In the genomic region with DNA sequence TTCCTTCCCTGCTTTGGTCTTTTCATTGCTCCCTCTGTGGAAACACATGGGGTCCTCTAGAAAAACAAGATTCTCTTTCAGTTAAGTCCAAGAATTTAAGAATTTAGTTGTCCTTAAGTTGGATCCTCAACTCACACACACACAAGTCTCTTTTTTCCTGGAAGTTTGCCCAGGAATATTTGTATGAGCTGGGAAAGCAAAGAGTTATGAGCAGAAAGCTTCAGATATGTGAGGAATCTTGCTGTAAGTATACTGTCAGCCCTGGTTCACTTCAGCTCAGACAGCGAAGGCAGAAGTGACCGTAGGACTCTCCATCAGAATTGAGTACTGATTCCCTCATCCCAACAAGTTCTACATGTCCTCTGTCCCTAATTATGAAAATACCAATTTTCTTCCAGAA, we compare ENCODE assay signal across 16 mouse cellular contexts. TPM values are rescaled to one million over a fixed set of nuclear protein-coding genes. Genes with fewer than 3 reads are reported as not detected.
DNase-seq lines count a peak whose midpoint lies in the region; ATAC-seq lines count a peak whose summit lies in the region.
"Had no signal": no experiment of that assay in that cellular context is flagged by ENCODE, and none has a peak within 500 bp of the region (broad histone marks: within the 10 kb centered on the region; RNA-seq: fewer than 3 reads in every experiment).

No protein-coding gene starts in this region.

- peak; percentile 74 for DNase-seq in embryonic facial prominence, embryonic 14.5 days (ENCODE audit: low spot score)
- DNase-seq in embryonic facial prominence, embryonic 10.5 days (ENCODE audit: low spot score) = no peak
- peak; percentile 5 to 8 for DNase-seq in heart, postnatal 10 days
- no peak for DNase-seq in heart, embryonic 10.5 days (ENCODE audit: low spot score)
- peak; percentile 20 for DNase-seq in lung, postnatal 10 days
- no peak for DNase-seq in lung, postnatal 25 days (ENCODE audit: low spot score)
- no peak for DNase-seq in adrenal gland, postnatal 36 days
- DNase-seq: cerebellum, adult 9-10 months; embryo, embryonic 11 days; gastrocnemius, postnatal 36 days; liver, postnatal 0 days; right cerebral cortex, postnatal 14 days; thymus, postnatal 14 days had no signal

- no peaks in the 10 kb centered on the region for H3K4me1 ChIP-seq in embryonic facial prominence, embryonic 14.5 days (ENCODE audit: control insufficient read depth, insufficient read depth, low read length)
- H3K4me1 ChIP-seq in embryonic facial prominence, embryonic 10.5 days = peaks cover 5% of the 10 kb centered on the region
- H3K4me1 ChIP-seq in heart, embryonic 10.5 days = peaks cover 7% of the 10 kb centered on the region; the same call in 1 of the 2 replicates
- H3K4me1 ChIP-seq in liver, embryonic 12.5 days = peaks cover 10% of the 10 kb centered on the region
- H3K4me1 ChIP-seq: hindbrain, embryonic 15.5 days; midbrain, embryonic 13.5 days had no signal

- H3K9me3 ChIP-seq in embryonic facial prominence, embryonic 14.5 days (ENCODE audit: control insufficient read depth, low read length) = no peaks in the 10 kb centered on the region; the same call in 1 of the 2 replicates
- no peaks in the 10 kb centered on the region for H3K9me3 ChIP-seq in embryonic facial prominence, embryonic 10.5 days
- no peaks in the 10 kb centered on the region for H3K9me3 ChIP-seq in heart, embryonic 10.5 days
- H3K9me3 ChIP-seq in liver, embryonic 12.5 days (replicated peaks) = no peaks in the 10 kb centered on the region
- H3K9me3 ChIP-seq: hindbrain, embryonic 15.5 days; midbrain, embryonic 13.5 days had no signal

- no peaks in the 10 kb centered on the region for H3K36me3 ChIP-seq in embryonic facial prominence, embryonic 14.5 days (ENCODE audit: control insufficient read depth, insufficient read depth, low read length)
- no peaks in the 10 kb centered on the region for H3K36me3 ChIP-seq in embryonic facial prominence, embryonic 10.5 days (replicated peaks)
- no peaks in the 10 kb centered on the region for H3K36me3 ChIP-seq in heart, embryonic 10.5 days
- no peaks in the 10 kb centered on the region for H3K36me3 ChIP-seq in liver, embryonic 12.5 days
- H3K36me3 ChIP-seq: hindbrain, embryonic 15.5 days; midbrain, embryonic 13.5 days had no signal

- 0 out of 2 replicates have a peak overlapping the region, but pooled peaks have one; percentile 10 for H3K27ac ChIP-seq in embryonic facial prominence, embryonic 14.5 days (replicated peaks; ENCODE audit: low read depth, low read length)
- no peak overlapping the region for H3K27ac ChIP-seq in embryonic facial prominence, embryonic 10.5 days (replicated peaks)
- no peak overlapping the region; the same call in 1 of the 2 replicates for H3K27ac ChIP-seq in heart, embryonic 10.5 days
- no peak overlapping the region for H3K27ac ChIP-seq in liver, embryonic 12.5 days
- H3K27ac ChIP-seq: hindbrain, embryonic 15.5 days; midbrain, embryonic 13.5 days had no signal

- no peak overlapping the region for H3K4me3 ChIP-seq in embryonic facial prominence, embryonic 14.5 days (ENCODE audit: low read depth, low read length)
- no peak overlapping the region for H3K4me3 ChIP-seq in embryonic facial prominence, embryonic 10.5 days
- H3K4me3 ChIP-seq in heart, embryonic 10.5 days = no peak overlapping the region
- H3K4me3 ChIP-seq in liver, embryonic 12.5 days = no peak overlapping the region
- H3K4me3 ChIP-seq: hindbrain, embryonic 15.5 days; midbrain, embryonic 13.5 days had no signal

- no peak overlapping the region for H3K9ac ChIP-seq in embryonic facial prominence, embryonic 14.5 days (ENCODE audit: low read depth, low read length)
- H3K9ac ChIP-seq in liver, embryonic 12.5 days = no peak overlapping the region
- H3K9ac ChIP-seq: hindbrain, embryonic 15.5 days; liver, postnatal 0 days; midbrain, embryonic 13.5 days had no signal

- no peak overlapping the region for H3K4me2 ChIP-seq in embryonic facial prominence, embryonic 14.5 days (ENCODE audit: low read depth, low read length)
- H3K4me2 ChIP-seq in liver, embryonic 12.5 days = no peak overlapping the region
- H3K4me2 ChIP-seq: hindbrain, embryonic 15.5 days; midbrain, embryonic 13.5 days had no signal

- no peaks in the 10 kb centered on the region for H3K27me3 ChIP-seq in embryonic facial prominence, embryonic 14.5 days (replicated peaks; ENCODE audit: control insufficient read depth, insufficient read depth, low read length)
- H3K27me3 ChIP-seq in embryonic facial prominence, embryonic 10.5 days (replicated peaks; ENCODE audit: low read depth, poor library complexity, severe bottlenecking) = no peaks in the 10 kb centered on the region
- H3K27me3 ChIP-seq in heart, embryonic 10.5 days (ENCODE audit: insufficient read depth, poor library complexity, severe bottlenecking) = peaks cover 4% of the 10 kb centered on the region; the same call in 1 of the 2 replicates
- peaks cover 25% of the 10 kb centered on the region for H3K27me3 ChIP-seq in liver, embryonic 12.5 days (replicated peaks)
- H3K27me3 ChIP-seq: hindbrain, embryonic 15.5 days; midbrain, embryonic 13.5 days had no signal

- intact Hi-C loops in heart, postnatal 10 days (cut with DNase I) = no loop called here

- 66% methylated on average over 2 of the region's 2 CpGs for WGBS in embryonic facial prominence, embryonic 14.5 days
- WGBS in embryonic facial prominence, embryonic 10.5 days = 96% methylated on average over 2 of the region's 2 CpGs
- 66% methylated on average over 2 of the region's 2 CpGs for WGBS in heart, embryonic 10.5 days
- WGBS in liver, embryonic 12.5 days (ENCODE audit: insufficient replicate concordance) = 74% methylated on average over 2 of the region's 2 CpGs

- ATAC-seq in embryonic facial prominence, embryonic 14.5 days (ENCODE audit: low read depth) = no peak
- no peak for ATAC-seq in liver, embryonic 12.5 days
- ATAC-seq: liver, postnatal 0 days; midbrain, embryonic 13.5 days had no signal

RNA-seq across cellular contexts. Expression of gene Ipp, which starts 15.5 kb away (rescaled TPM):
- 3.7 and 4.2 TPM in 2 replicates for polyA plus RNA-seq in embryonic facial prominence, embryonic 14.5 days (2014; fragmentation: Nextera tagmentation; extraction: Ambion mirVana)
- 16.9 and 19.1 TPM in 2 replicates for polyA plus RNA-seq in embryonic facial prominence, embryonic 10.5 days (2016; fragmentation: Nextera tagmentation; extraction: Ambion mirVana)
- 10 to 100 TPM; 15.1 to 17.1 TPM for total RNA-seq in heart, postnatal 10 days (2021)
- 13.8 and 17.5 TPM in 2 replicates for polyA plus RNA-seq in heart, embryonic 10.5 days (2016; fragmentation: Nextera tagmentation; extraction: Ambion mirVana)
- total RNA-seq in adrenal gland, postnatal 36 days (2021) = 10 to 100 TPM; 14.0 to 19.6 TPM
- polyA plus RNA-seq in liver, embryonic 12.5 days (2016; fragmentation: Nextera tagmentation; extraction: Ambion mirVana) = 17.8 and 18.0 TPM in 2 replicates

RNA-seq across cellular contexts. Expression of gene Mast2, which starts 27.9 kb away (rescaled TPM):
- polyA plus RNA-seq in embryonic facial prominence, embryonic 14.5 days (2014; fragmentation: Nextera tagmentation; extraction: Ambion mirVana) = 26.2 and 27.0 TPM in 2 replicates
- polyA plus RNA-seq in embryonic facial prominence, embryonic 10.5 days (2016; fragmentation: Nextera tagmentation; extraction: Ambion mirVana) = 16.1 and 17.5 TPM in 2 replicates
- total RNA-seq in heart, postnatal 10 days (2021) = 10 to 100 TPM; 90.2 to 97.5 TPM
- polyA plus RNA-seq in heart, embryonic 10.5 days (2016; fragmentation: Nextera tagmentation; extraction: Ambion mirVana) = 15.4 and 15.5 TPM in 2 replicates
- 10 to 100 TPM; 37.2 to 44.0 TPM for total RNA-seq in adrenal gland, postnatal 36 days (2021)
- 13.9 and 14.2 TPM in 2 replicates for polyA plus RNA-seq in liver, embryonic 12.5 days (2016; fragmentation: Nextera tagmentation; extraction: Ambion mirVana)

Comparison
In these comparisons a context has a peak if more than half of its experiments do, and no peak if none do; other contexts are left out.
1. DNase-seq: peak in embryonic facial prominence, embryonic 14.5 days (single experiment), heart, postnatal 10 days (2 of 2) and lung, postnatal 10 days (single experiment); none in embryonic facial prominence, embryonic 10.5 days (single experiment), heart, embryonic 10.5 days (single experiment), lung, postnatal 25 days (single experiment) and adrenal gland, postnatal 36 days (0 of 2).